Mouse (Mus musculus): ENCODE data around the gene Panx3.

DNA sequence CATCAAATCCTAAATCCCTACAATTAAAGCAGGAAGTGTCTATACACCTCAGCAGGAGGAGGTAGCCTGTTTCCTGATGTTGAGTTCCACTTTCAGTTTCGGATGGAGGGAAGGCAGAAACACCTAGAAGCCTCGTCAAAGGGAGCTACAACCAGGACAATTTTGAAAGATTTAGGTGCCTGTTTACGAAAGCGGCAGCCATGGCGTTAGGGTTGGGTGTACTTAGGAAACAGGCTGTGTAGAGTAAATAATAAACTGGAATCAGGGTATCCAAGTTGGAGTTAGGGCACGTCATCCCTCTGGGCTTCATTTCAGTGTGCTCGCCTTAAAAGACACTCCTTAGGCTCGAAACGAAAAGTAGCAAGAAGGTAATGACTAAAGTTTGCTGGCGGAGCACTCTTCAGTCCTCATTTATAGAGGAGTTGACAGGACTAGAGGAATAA, 12.6 kb downstream of the Panx3 start:
- TF ChIP-seq CTCF (IDR thresholded peaks at IDR 0.05) (no peak), EP300 (IDR thresholded peaks at IDR 0.05; ENCODE audit: insufficient read depth, low read depth, low read length) (no peak)

All from heart, adult 2 months (tissue).